Mouse (Mus musculus) CD4-positive helper T cell, adult 2 months (primary cell): ENCODE measurements around the gene E130309D02Rik.

Experiments
- DNase-seq: peaks from one replicate; pipeline ENCODE4 v3.0.0-alpha.2; 2012; ENCODE audit warnings: low read depth, missing footprints, low spot score

The E130309D02Rik gene

GRCm38 (mm10) chr5:143309916-143310315 is 5.2 kb downstream of the E130309D02Rik start:
- no peak for DNase-seq

- no peak for DNase-seq
These were observed 6.3 kb downstream of the E130309D02Rik start for GRCm38 (mm10) chr5:143308825-143309224.

- no peak for DNase-seq
These were observed 10.9 kb downstream of the E130309D02Rik start for GRCm38 (mm10) chr5:143304251-143304650.

- DNase-seq: no peak
These were observed 13.9 kb downstream of the E130309D02Rik start for GRCm38 (mm10) chr5:143301296-143301695.

- DNase-seq: peak; percentile 32
These were observed 15.5 kb downstream of the E130309D02Rik start for GRCm38 (mm10) chr5:143299686-143300085.

- peak; percentile 25 for DNase-seq
These were observed 16.8 kb downstream of the E130309D02Rik start for GRCm38 (mm10) chr5:143298391-143298790.

- no peak for DNase-seq
These were observed 17.2 kb downstream of the E130309D02Rik start for GRCm38 (mm10) chr5:143297986-143298385.

- DNase-seq: no peak
These were observed 19.8 kb downstream of the E130309D02Rik start for GRCm38 (mm10) chr5:143295330-143295729.

GRCm38 (mm10) chr5:143294862-143295261 is 20.3 kb downstream of the E130309D02Rik start:
- no peak for DNase-seq

GRCm38 (mm10) chr5:143293404-143293803 is 21.8 kb downstream of the E130309D02Rik start, which contains the start of gene Zfp853:
Zfp853 (minus strand) TSS chr5:143293623.
- no peak for DNase-seq

GRCm38 (mm10) chr5:143292879-143293278 is 22.3 kb downstream of the E130309D02Rik start:
- DNase-seq: no peak

- DNase-seq: no peak
These were observed 25.9 kb downstream of the E130309D02Rik start for GRCm38 (mm10) chr5:143289299-143289698.

GRCm38 (mm10) chr5:143288378-143288911 is 26.7 kb downstream of the E130309D02Rik start:
- no peak for DNase-seq

GRCm38 (mm10) chr5:143287774-143288328 is 27.3 kb downstream of the E130309D02Rik start:
- DNase-seq: peak; percentile 59

GRCm38 (mm10) chr5:143284762-143285161 is 30.4 kb downstream of the E130309D02Rik start:
- DNase-seq: no peak

GRCm38 (mm10) chr5:143279247-143279646 is 35.9 kb downstream of the E130309D02Rik start:
- DNase-seq: no peak

- DNase-seq: no peak
These were observed 39.4 kb downstream of the E130309D02Rik start for GRCm38 (mm10) chr5:143275761-143276160.

GRCm38 (mm10) chr5:143272540-143273330 is 42.4 kb downstream of the E130309D02Rik start:
- DNase-seq: no peak

GRCm38 (mm10) chr5:143272108-143272507 is 43.1 kb downstream of the E130309D02Rik start:
- no peak for DNase-seq

- no peak for DNase-seq
These were observed 43.5 kb downstream of the E130309D02Rik start for GRCm38 (mm10) chr5:143271642-143272041.

- DNase-seq: no peak
These were observed 45.0 kb downstream of the E130309D02Rik start for GRCm38 (mm10) chr5:143270151-143270519.

- peak; percentile 62 for DNase-seq
These were observed 45.6 kb downstream of the E130309D02Rik start, which contains the start of gene Zfp316 for GRCm38 (mm10) chr5:143269363-143270150. Zfp316 (minus strand) TSS chr5:143270022.
